Mouse (Mus musculus) right cerebral cortex, postnatal 10 days (tissue): ENCODE measurements around the gene Capn10.

Source experiments
- DNase-seq, 2 experiments: peaks; one replicate each; pipeline ENCODE4 v3.0.0; 2021; ENCODE audit warnings: low spot score in 2 of 2

Gene Capn10

GRCm38 (mm10) chr1:92934182-92934827 is at the start of gene Capn10:
Capn10 (plus strand) TSS chr1:92934376.
- DNase-seq, result peak; percentile 96 to 98

DNA sequence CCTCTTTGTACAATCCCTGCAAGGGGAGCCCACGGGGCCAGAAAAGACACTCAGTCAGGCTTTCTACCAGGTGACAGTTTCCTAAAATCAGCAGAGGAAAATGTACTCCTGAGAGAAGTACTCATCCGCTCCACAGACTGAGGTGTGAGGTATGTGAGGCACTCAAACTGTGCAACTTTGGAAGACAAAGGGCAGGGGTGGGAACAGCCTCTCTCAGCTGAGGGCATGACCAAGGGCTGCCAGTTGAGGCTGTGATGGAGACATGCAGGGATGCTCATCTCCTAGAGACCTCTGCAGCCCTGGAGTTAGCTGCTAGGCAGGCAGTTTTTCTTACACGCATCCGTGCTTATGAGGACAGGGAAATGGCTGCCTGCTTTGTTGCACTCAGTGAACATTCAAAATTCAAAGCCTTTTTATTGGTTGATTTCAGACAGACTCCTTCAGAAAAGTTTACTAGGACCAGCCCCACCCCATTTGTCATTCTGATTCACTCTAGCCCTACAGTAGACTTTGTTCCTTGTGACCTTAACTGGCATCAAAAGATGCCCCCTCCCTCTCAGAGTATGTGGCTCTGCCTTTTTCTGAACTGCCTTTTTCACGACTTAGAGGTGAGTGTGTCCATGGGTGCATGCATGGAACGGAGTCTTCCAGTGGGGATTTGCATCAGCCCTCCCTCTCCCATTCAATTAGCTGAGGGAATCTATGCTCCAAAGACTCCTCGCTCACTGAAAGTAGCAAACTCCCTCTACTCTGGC is 45.1 kb upstream of the Capn10 start:
- DNase-seq, result no peak

DNA sequence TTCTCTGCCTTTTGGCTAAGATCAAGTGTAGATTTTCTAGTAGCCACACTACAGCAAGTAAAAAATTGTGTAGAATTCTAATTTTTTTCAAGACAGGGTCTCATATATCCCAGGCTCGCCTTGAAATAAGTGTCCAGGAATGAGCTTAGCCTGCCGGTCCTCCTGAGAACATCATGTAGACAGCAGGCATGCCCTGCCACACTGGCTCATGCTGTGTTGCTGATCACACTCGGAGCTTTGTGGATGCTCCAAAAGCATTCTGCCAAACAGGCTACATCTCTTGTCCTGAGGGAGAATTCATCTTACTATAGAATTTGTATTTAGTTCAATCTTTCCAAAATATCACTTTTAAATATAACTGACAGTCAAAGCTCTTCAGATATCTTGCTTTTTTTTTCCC is 41.4 kb upstream of the Capn10 start:
- DNase-seq, result no peak

DNA sequence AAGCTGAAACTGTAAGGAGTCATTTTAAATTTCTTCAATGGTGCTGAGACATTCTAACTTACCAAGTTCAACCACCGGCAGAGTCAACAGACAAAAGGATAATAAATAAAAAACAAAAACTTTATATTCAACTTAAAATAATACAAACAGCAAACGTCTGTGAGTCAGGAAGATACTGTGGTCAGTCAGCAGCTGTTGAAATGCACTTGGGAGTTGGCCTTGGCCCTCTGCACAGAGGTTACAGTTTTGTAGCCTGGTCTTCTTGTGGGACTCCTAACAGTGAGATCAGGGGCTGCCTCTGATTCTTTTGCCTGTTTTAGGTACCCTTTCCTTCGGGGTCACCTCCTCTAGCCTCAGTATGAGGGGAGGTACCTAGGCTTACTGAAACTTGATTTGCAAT is 40.3 kb upstream of the Capn10 start:
- no peak for DNase-seq

GRCm38 (mm10) chr1:92895089-92895488 is 39.1 kb upstream of the Capn10 start:
- peak; percentile 88 to 89 for DNase-seq

GRCm38 (mm10) chr1:92902786-92903185 is 31.4 kb upstream of the Capn10 start, which contains the start of gene Ankmy1:
Ankmy1 (minus strand) TSS chr1:92902906.
- peak; percentile 89 to 93 for DNase-seq

DNA sequence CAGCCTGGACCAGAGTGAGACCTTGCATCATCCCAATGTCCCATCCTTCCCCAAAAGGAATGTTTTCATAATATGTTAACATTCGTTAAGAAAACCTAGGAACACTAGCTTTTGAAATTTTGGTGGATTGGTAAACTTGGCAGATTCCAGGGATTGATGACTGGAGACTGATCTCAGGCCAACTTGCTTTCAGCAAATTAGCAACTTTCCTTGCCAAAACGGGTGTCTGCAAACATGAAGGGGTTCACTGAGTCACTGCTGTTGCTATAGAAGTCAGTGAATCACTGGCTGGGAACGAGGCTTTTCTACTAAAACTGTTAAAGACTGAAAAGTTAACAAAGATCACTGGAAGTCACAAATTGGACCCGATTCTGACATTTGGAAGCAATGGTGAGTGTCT is 30.5 kb upstream of the Capn10 start:
- peak; percentile 26 to 43 for DNase-seq

- DNase-seq, result peak; percentile 25 to 37
Measured at GRCm38 (mm10) chr1:92905703-92906310, 28.4 kb upstream of the Capn10 start.

GRCm38 (mm10) chr1:92906779-92907631 is 27.2 kb upstream of the Capn10 start, which contains the start of gene Dusp28:
Dusp28 (plus strand) TSS chr1:92906981.
- peak; percentile 88 to 90 for DNase-seq

GRCm38 (mm10) chr1:92907632-92908360 is 26.4 kb upstream of the Capn10 start:
- peak in 1 of 2 experiments; percentile 52 for DNase-seq

DNA sequence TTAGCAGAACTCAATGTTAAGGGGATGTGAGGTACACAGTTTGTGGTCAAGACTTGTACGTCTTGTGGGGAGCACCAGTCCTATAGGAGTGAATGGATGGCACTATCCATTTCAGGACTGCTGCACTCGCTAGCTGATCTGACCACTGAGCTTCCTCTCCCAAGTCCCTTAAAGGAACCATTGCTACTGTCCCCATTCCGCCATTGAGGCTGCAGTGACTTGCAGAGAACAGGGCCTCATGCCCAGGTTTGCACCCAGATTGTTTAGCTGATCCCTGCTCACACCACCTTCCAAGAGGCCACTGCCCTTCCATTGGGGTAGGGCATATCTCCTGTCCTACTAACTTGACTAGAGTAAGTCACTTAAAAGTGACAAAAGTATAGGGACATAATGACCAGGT is 25.5 kb upstream of the Capn10 start:
- DNase-seq, result peak in 1 of 2 experiments; percentile 36

DNA sequence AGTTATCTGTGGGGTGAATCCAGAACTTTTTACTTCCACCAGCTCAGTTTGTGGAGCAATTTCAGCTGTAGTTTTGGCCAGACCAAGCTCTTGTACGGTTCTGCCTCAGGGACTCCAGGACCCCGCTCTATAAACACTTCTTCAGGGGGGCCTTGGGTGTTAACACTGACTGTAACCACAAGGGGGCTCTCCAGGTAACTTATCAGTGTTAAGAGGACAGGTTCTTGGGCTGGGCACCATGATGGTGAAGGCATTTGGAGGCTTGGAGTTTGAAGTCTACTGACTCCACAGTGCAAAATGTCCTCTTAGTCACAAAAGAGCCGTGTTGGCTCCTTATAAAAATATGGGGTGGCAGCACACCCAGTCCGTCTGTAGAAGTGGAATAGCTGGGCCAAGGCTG is 25.1 kb upstream of the Capn10 start:
- peak in 1 of 2 experiments; percentile 33 for DNase-seq

GRCm38 (mm10) chr1:92910239-92910885 is 23.8 kb upstream of the Capn10 start, which contains the start of gene Rnpepl1:
Rnpepl1 (plus strand) TSS chr1:92910783.
- DNase-seq, result peak; percentile 85

- peak; percentile 82 to 83 for DNase-seq
Measured at GRCm38 (mm10) chr1:92910925-92911720, 23.1 kb upstream of the Capn10 start.

DNA sequence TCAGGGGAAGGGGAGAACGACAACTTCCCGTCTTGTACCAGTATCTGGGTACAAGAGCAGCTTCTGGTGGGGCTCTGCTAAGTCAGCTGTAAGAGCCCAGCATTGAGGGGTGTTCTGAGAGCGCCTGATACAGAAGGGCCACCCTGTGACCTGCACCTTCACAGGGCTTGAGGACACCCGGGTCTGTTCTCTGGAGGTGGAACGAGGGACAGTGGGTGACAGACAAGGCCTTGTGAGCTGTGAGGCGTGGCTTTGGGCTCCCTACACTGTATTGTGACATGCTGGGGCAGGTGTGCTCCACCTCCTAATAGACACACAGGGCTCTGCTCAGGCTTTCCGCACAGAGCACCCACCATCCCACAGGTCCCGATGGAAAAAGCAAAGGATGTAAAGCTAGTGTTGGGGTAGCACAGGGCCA is 22.4 kb upstream of the Capn10 start:
- DNase-seq, result peak in 1 of 2 experiments; percentile 51

DNA sequence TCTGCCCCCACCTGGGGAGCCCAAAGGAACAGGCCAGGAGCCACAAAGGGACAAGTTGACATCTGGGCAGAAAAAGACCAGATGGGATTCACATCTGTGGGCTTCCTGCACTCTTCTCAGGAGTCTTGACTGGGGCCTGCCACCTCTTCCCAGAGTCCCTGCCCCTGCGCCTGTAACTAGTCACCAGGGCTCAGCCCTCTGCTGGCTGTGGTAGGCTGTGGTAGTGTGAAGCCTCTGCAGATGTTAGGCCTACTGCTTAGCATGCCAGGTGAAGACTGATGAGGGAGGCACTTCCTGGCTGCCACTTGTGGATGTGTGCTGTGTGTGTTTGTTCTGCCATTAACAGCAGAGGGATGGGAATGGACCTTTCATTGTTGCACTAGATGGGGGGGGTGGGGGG is 21.9 kb upstream of the Capn10 start:
- no peak for DNase-seq

GRCm38 (mm10) chr1:92914239-92914638 is 19.9 kb upstream of the Capn10 start:
- peak in 1 of 2 experiments; percentile 33 for DNase-seq

- peak in 1 of 2 experiments; percentile 35 for DNase-seq
Measured at GRCm38 (mm10) chr1:92914993-92915392, 19.2 kb upstream of the Capn10 start.

GRCm38 (mm10) chr1:92916725-92917124 is 17.5 kb upstream of the Capn10 start:
- DNase-seq, result no peak
